Mouse (Mus musculus): ENCODE measurements at regions not wholly inside any gene's neighbourhood (a gene's known extent, or its start where the extent isn't known, plus 50 kb on each side); places are given as distances from the start of the nearest gene placed in this dataset.

DNA sequence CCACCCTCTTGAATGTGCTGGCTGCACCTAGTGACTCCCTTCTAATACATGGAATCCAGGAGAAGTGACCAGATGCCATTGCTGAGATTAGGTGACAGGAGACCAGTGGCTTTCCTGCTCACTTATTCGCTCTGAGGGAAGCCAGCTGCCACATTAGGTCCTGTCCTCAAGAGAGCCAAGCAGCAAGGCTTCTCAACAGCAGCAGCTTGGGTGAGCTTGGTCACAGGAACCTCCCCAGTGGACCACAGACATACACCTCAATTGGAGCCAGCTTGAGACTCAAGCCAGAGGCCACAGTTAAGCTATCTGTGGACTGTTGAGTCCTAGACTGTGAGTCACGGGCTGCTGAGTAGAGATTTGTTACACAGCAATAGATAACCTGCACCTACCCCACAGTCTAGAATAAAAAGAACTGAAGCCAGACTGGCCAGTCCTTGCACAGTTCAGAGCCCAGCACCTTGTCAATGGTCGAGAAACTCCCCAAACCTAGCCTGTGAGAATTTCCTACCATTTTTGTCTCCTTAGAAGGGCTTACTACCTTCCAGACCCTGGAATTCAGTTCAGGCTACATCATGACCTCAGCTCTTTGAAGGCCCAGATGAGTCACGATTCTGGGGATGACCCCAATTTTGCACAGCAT is 1615.0 kb upstream of the Gulo start:
- no peak for TF ChIP-seq POLR2A (IDR thresholded peaks at IDR 0.05; ENCODE audit: borderline replicate concordance, extremely low read depth, low read depth, low read length)
- TF ChIP-seq CTCF (IDR thresholded peaks at IDR 0.05; ENCODE audit: insufficient read depth, low read length) = no peak

Measured in lung, adult 2 months (tissue).